Mouse (Mus musculus): ENCODE data around the gene Deaf1.

Deaf1 gene

DNA sequence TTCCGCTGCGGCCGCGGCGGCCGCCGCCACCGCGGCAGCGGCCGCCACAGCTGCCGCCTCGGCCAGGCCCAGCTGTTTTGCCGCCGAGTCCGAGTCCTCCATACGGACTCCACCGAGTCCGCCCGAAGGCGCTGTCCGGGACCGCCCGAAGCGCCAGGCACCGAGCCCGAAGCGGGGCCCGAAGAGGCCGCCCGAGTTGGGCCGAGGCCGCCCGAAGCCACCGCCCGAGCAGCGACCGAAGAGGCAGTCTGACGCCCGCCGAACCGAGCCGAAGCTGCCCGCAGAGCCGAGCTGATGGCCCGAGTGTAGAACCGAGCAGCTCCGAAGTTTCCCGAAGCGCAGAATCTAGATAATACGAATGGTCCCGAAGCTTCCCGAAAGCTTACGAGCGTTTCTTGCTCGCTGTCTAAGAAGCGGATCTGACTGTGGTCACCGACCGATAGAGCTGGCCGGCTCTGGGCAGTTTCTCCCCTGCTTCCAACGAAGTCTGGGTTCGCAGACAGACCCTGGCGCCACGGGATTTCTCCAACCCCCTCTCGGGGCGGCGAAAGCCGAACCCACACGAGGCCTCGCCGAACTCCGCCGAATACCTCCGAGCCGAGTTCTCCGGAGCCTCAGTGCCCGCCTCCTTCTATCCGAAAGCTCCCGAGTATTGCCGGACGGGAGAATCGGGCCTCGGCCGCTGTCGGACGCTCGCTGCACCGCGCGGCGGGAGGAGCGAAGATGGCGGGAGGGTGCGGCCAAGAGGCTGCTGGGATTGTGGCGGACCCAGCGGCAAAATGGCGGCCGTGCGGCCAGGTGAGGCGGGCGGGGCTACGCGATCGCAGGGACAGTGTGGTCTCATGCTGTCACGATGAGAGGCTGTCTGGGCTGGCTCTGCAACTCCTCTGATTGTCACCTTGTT is at the start of gene Deaf1, which contains the start of gene Tmem80:
TSS of gene Deaf1 (minus strand) at position 222 of the 904 bp plus-strand sequence.
TSS of gene Tmem80 (plus strand) at position 271 of the 904 bp plus-strand sequence.
- peak; percentile 99 for DNase-seq (ENCODE audit: low read depth)

DNA sequence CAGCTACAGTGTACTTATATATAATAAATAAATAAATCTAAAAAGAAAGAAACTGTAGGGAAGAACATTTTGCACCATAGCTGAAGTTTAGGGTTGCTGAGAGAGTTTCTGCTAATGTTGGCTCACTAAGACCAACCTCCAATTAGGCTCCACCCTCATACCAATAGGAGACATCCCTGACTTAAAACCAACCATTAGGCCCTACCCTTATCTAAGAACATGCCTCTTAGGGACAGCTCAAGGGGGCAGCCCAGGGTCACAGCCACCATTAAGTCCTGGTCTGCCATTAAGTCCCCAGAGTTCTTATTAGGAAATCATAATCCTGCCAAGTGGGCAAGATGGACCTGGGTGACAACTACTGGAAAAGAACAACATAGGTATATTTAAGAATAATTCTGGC is 46.9 kb upstream of the Deaf1 start:
- DNase-seq (ENCODE audit: low read depth), result no peak

DNA sequence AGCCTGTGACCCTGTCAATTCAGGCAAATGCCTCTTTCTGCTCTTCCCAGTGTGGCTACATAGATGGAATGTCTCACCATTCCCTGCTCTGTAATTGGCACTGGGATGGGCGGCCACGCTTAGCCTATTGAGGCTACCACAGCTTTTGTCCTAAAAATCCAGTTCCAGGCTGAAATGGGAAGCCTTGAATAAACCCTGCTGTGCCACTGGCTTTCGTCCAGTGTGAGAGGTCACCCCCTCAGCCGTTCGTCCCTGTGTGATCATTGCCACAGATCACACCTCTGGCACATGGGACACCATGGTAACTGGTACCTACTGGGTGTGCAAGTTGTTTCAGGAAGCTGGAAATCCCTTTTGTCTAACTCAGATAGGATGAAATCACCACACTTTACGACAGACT is 46.1 kb upstream of the Deaf1 start:
- DNase-seq (ENCODE audit: low read depth), result no peak

DNA sequence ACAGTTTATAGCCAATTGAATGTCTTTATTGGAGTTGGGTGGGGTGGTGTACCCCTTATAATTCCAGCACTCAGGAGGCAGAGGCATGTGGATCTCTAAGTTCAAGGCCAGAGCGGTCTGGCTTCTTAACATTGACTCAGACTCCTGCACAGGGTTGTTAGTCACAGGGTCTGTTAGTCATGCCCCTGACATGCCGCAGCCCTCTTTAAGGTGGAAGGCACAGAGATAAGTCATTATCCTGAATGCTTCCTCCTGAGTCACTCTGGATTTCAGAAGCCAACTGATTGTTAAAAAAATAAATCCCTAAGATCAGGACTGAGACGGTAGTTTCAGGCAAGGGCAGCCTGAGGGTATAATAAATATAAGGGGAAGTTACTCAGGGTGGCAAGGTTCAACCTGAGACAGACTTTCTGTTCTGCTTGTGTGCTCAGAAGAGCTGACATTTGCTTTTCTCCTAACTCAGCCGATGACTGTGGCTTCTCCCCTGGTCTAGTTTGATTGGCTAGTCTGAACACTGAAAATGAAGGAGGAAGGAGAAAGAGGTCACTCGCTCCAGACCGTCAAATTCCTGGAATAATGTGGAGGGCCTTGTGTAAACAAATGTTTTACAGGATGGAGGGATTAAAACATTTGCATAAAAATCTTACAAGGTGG is 44.6 kb upstream of the Deaf1 start:
- DNase-seq (ENCODE audit: low read depth), result no peak

DNA sequence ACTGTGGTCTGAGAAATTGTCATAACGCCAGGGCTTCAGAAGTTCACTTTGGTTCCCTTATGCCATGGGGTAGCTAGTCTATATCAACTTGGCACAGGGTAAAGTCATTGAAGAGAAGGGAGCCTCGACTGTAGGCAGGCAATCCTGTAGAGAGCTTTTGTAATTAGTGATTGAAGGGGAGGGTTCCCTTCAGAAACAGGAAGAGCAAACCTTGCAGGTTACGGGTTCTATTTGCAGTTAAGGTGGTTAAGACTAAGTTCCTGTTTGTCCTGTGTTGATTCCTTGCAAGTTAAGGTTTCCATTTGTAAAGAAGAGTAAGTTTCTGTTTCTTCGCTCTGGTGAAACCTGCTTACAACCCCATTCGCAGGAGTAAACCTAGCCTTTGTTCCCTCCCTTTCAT is 42.4 kb upstream of the Deaf1 start:
- peak; percentile 42 for DNase-seq (ENCODE audit: low read depth)

DNA sequence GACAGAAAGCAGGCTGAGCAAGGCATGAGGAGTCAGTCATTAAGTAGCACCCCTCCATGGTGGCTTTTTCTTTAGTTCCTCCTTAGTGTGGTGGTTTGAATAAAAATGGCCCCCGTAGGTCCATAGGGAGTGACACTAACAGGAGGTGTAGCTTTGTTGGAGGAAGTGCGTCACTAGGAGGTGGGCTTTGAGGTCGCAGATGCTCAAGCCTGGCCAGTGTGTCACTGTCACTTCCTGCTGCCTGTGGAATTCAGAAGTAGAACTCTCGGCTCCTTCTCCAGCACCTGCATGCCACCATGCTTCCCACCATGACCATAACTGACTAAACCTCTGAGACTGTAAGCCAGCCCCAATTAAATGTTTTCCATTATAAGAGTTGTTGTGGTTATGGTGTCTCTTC is 39.9 kb upstream of the Deaf1 start:
- DNase-seq (ENCODE audit: low read depth), result no peak

DNA sequence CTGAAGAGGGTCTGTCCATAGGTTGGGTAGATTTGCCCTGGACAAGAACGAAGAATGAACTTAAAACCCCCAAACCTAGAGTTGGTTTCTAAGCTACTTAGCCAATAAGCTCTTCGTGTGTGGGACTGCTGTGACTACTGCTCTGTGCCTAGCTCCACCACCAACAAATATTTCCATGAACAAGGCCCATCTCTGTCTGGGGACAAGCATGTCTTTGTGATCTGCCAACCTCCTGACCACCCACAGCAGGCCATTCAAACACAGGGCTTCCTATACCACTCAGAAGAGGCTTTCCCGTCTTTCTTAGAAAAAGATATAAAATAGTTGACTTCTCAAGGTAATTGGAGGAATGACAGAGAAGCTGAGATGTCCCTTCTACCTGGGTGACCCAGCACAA is 37.6 kb upstream of the Deaf1 start:
- no peak for DNase-seq (ENCODE audit: low read depth)

DNA sequence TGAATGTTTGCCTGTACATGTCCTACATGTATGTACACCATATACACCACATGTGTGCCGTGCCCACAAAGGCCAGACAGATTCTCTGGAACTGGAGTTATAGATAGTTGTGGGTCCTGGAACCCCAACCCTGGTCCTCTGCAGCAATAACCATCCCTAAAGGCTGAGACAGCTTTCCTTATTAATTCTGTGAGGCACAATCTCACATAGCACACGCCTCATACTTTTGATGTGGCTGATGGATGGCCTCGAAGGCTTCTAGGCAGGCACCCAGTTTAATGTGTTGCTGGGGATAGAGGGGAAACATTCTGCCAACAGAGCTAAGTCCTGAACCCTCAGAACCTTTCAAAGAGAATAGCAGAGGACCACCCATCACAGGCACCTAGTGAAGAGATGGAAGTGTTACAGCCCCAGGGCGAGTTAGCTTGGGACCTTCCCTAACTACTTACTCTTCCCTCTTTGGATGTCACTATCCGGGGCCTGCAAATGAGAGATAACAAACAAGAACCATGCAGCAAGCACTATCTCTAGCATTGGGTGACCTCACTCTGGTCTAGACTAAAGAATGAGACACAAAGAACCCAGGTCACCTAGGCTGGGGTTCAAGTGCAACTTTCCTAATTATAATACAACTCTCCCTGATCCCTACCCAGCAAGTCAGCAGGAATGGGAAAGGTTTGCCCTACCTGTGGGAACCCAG is 37.0 kb upstream of the Deaf1 start:
- no peak for DNase-seq (ENCODE audit: low read depth)

DNA sequence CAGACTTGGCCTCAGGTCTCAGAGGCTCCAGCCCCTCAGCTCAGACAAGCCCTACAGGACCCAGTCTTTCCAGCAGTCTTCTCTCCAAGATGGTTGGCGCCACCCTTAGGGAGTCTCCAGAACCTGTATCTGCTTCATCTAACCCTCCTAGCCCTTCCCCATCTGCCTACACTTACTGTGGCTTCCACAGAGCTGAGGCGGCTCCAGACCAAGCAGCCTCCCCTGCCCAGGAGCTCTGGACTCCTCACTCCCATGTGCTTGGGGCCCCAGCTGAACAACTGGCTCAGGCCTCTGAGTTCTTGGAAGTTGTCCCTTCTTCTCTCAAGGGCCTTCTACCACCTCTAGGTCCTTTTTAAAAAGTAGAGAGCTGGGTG is 36.2 kb upstream of the Deaf1 start:
- no peak for DNase-seq (ENCODE audit: low read depth)

DNA sequence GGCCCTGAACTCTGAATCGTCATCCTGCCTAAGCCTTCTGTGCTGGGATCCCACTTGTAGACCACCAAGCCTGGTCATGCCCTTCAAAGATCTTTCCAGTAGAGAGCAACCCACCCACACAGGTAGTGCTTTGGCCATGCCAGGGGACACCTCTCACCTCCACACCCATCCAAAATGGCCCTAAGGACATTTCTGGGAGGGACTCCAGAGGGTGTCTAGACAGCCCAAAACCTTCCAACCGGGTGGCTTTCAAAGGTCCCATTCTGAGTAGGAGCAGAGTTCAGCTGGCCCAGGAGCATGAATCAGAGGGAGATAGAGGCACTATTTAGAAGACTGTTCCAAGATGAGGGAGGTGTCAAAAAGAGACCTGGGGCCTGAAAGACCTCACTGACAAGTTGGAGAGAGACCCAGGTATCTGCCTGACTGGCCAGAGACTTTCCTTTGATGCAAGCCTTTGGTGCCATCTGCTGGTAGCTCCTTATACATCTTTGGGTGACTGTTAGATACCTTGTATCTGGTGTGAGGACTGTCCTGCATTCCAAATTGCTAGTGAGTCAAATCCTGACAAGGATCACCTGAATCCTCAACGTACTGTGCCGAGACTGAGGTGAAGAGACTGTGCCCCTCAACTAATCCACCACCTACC is 35.7 kb upstream of the Deaf1 start:
- peak; percentile 88 for DNase-seq (ENCODE audit: low read depth)

DNA sequence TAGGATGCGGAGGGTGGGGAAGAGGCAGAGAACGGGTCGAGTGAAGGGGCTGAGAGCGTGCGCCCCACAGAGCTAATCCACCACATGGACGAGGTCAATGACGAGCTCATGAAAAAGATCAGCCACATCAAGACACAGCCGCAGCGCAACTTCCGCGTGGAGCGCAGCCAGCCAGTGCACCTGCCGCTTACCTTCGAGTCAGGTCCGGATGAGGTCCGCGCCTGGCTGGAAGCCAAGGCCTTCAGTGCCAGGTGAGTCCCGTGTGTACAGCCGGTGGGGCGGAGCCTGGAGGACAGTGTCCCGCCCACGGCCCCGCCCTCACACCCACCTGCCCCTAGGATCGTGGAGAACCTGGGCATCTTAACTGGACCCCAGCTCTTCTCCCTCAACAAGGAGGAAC is 34.0 kb upstream of the Deaf1 start:
- peak; percentile 49 for DNase-seq (ENCODE audit: low read depth)

DNA sequence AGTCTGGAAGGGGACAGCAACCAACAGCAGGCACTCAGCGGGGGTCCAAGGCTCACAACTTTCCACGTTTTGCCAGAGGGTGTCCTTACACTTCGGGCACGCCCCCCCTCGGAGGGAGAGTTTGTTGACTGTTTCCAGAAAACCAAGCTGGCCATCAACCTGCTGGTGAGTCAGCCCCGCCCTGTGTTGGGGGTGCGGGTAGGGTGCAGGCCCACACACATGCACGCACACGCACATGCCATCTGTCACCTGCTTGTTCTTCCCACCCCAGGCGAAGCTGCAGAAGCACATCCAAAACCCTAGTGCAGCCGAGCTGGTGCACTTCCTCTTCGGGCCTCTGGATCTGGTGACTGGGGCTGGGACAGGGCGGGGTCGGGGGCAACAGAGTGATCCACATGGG is 29.5 kb upstream of the Deaf1 start:
- DNase-seq (ENCODE audit: low read depth), result no peak

DNA sequence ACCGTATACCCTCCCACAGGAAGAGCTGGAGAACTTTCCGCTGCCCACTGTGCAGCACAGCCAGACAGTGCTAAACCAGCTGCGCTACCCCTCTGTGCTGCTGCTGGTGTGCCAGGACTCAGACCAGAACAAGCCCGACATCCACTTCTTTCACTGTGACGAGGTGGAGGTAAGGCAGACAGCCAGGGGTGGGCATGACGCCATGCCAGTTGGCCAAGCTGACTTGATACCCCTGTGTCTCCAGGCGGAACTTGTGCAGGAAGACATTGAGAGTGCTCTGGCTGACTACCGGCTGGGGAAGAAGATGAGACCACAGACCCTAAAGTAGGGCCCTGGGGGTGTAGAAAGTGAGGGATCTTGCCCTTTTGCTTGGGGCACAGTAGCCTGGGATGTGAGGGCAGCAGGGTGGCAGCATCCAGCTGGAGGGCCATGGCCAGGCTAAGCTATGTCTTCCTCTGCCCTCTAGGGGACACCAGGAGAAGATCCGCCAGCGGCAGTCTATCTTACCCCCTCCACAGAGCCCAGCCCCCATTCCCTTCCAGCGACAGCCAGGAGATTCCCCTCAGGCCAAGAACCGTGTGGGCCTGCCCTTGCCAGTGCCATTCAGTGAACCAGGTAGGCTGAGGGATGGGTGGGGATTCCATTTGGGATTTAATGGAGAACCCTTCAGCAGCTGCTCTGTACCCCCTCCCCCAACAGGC is 28.3 kb upstream of the Deaf1 start:
- DNase-seq (ENCODE audit: low read depth), result no peak

DNA sequence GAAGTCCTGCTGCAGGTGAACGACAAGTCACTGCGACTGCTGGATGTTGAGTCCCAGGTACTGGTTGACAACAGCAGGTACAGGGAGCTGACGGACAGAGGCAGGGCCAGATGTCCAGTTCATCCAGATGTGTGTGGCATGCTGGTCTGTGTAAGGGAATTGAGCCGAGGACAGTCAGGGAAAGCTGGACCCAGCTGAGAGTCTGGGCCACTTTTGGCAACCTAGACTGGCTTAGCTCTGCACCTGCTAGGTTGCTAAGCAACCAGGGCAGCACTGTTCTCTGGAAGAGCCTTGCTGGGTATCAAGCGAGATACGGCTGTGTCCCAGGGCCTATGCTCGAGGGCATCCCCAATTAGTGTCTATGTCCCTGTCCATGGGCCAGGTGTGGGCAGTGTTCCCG is 27.6 kb upstream of the Deaf1 start:
- DNase-seq (ENCODE audit: low read depth), result no peak

DNA sequence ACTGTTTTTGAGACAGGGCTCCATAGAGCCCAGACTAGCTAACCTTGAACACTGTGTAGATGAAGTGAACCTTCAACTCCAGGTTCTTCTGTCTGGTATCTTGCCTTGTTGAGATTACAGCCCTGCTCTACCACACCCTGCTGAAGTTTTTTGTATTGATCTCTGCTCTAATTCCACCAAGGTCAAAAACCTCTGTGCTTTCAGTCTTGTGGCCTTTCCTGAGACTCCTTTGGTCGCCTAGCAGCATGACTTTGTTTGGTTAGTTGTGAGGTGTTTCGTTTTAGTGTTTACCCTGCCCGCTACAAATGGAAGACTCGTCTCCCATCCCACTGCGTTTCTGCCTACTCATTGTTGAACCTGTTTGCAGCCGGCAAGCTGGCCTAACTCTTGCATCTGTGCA is 23.6 kb upstream of the Deaf1 start:
- DNase-seq (ENCODE audit: low read depth), result no peak

DNA sequence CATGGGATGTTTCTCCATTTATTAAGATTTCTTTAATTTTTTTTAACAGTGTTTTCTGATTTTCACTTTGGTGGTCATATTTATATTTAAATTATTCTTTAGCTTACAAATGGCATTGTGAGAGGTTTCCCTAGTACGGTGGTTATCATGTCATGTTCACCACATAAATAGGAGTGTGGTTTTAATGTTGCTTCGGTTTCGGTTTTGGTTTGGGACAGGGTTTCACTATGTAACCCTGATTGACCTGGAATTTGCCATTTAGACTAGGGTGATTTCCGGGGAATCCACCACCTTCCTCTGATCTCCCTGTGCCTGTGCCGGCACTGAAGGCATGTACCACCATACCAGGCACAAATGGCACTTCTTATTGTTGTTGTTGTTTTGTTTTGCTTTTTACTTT is 17.3 kb upstream of the Deaf1 start:
- DNase-seq (ENCODE audit: low read depth), result peak; percentile 79

DNA sequence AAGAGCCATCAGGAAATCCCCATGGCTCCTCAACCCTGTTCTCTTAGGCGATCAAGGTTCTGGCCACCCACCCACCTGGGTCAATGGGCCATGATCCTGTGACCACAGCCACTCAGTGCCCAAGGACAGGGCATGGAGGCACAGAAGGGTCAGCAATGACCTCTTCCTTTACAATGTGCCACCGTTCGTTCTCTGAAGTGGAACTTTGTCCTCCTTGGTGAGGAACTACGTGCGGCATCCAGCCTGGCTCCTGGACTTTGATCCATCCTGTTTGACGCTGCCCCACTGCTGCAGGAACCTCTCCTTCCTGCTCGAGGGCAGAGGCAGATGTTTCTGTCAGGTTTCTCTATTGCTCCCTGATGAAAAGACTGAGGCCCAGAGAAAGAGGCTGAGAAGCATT is 16.2 kb upstream of the Deaf1 start:
- no peak for DNase-seq (ENCODE audit: low read depth)

DNA sequence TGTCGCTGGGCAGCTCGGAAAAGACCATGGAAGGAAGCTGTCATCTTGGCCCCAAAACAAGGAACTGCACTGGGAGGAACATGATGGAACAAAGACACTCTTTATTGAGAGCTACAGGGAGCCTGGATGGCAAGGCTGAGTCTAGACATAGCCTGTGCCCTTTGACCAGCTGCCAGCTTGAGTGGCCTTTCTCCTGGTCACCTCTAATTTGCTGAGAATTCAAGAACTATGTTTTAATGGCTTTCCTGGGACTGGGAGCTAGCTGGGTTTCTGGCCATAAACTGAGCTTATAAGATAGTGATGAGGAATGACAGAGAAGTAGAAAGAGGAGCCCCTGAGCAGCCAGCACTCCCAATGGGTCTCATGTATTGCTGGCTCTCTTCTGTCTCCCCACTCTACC is 15.7 kb upstream of the Deaf1 start:
- no peak for DNase-seq (ENCODE audit: low read depth)

DNA sequence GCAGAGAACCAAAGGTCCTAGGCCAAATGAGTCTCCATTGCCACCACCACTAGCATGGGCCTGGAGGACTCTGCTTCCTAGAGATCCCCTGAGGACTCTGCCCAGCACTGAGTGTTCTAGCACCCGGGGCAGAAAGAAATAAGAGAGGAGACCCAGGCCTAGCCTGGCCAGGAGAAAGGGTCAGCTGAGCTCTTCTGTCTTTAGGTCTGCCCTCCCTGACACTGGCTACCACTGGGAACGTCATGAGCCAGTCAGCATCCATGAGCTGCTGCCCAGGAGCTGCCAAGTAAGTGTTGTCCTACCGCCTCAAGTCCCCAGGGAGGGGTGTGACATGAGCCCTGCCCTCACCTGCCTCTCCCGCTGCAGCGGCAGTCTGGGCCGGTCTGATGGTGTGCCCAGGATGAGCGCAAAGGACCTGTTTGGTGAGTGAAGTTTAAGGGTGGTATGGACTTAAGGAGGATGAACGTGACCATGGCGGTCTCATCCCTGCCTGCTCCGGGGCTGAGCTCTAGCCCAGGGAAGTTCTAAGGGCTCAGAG is 14.3 kb upstream of the Deaf1 start:
- DNase-seq (ENCODE audit: low read depth), result no peak

DNA sequence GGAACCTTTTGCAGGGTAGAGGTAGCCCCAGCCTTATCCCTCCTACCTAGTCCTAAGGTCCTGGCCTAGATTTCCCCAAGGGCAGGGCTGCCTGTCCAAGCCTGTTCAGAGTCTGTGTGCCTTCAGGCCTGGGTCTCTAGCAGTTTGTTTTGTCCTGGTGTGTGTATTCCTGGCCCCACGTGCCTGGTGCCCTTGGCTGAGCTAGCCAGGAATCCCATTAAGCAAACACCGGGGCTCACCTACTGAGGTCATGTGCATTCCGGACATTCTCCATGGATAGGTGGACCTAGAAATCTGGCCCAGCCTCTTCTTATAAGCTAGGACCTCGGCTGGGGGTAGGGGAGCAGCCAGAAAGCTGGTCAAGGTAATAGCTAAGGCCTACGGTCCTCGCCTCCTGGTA is 13.0 kb upstream of the Deaf1 start:
- no peak for DNase-seq (ENCODE audit: low read depth)

DNA sequence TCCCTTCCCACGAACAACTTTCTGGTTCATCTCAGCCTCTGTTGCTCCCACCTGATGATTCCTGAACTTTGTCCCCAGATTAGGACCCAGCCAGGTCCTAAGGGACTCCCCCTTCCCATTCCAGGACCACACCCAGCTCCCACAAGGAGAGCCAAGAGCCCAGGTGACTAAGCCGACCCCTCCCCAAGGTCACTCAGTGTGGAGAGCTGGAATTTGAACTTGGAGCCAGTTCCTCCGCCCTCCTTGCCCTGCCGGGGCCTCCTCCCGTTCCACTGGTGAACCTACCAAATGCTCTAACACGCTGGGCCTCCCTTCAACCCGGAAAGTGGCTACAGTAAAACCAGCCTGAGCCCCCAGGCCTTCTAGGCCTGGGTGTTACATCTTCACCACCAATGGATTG is 12.5 kb upstream of the Deaf1 start:
- no peak for DNase-seq (ENCODE audit: low read depth)

Measured in induced T-regulatory cell, adult 2 months (primary cell).